Mouse (Mus musculus): ENCODE results near the gene Rrp36. TPM values are rescaled to one million over a fixed set of nuclear protein-coding genes. Genes with fewer than 3 reads are reported as not detected.

The Rrp36 gene
- total RNA-seq (2021), result 10 to 100 TPM; 14.9 to 15.7 TPM
- long read RNA-seq, experiment 1, transcript Rrp36-201 (7 exons, 1,195 nt), result major isoform, 18 of 22 reads
- long read RNA-seq, experiment 1, partial matches to known transcripts, result 0 of 22 reads
- long read RNA-seq, experiment 1, other reads (novel, unspliced or antisense), result 3 of 22 reads
- long read RNA-seq, experiment 2, transcript Rrp36-201 (7 exons, 1,195 nt), result major isoform, 7 of 16 reads
- long read RNA-seq, experiment 2, partial matches to known transcripts, result 1 of 16 reads
- long read RNA-seq, experiment 2, other reads (novel, unspliced or antisense), result 7 of 16 reads

- peak; percentile 85 to 88 for DNase-seq (ENCODE audit: extremely low spot score in 1 of 2, low spot score in 2 of 2)
- peak within 1 kb of the TSS; percentile 79 for H3K27ac ChIP-seq
- TF ChIP-seq CTCF (IDR thresholded peaks at IDR 0.05), result no peak
- intact Hi-C loops (cut with DNase I), result loop anchor here (2.0 kb wide), 1 partner anchor 23 kb away; the partner anchor contains the start of gene Cul7
- H3K4me3 ChIP-seq, result peak within 1 kb of the TSS; percentile 63
These were observed at the start of gene Rrp36 for GRCm38 (mm10) chr17:46673850-46674529. TSS of gene Rrp36 (minus strand) at chr17:46674352.

GRCm38 (mm10) chr17:46721077-46721476 lies 46.9 kb upstream of the Rrp36 start:
- DNase-seq (ENCODE audit: extremely low spot score in 1 of 2, low spot score in 2 of 2), result no peak
- intact Hi-C loops (cut with DNase I), result no loop called here
- no peak overlapping the region for H3K27ac ChIP-seq
- H3K4me3 ChIP-seq, result no peak overlapping the region
- no peak for TF ChIP-seq CTCF (IDR thresholded peaks at IDR 0.05)

- H3K4me3 ChIP-seq, result no peak overlapping the region
- intact Hi-C loops (cut with DNase I), result no loop called here
- peak; percentile 51 for TF ChIP-seq CTCF (IDR thresholded peaks at IDR 0.05)
- no peak overlapping the region for H3K27ac ChIP-seq
- DNase-seq (ENCODE audit: extremely low spot score in 1 of 2, low spot score in 2 of 2), result no peak
These were observed 40.8 kb upstream of the Rrp36 start for GRCm38 (mm10) chr17:46714756-46715481.

DNA sequence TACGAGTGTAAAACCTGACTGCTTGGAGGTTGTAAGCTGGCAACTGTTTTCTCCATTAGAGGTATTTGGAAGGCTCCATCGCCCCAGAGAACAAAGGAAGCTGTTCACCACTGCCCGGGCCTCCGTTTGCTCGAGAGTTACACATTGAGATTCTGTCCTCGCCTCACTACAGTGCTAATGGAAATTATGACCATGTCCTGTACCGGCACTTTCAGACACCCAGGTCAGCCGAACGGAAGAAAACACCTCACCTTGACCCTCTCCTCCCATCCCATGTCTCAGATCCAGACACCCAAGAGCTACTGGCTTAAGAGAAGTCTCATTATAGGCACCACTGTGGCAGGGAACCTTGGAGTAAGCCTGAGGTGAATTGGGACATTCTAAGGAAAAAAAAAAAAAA lies 39.7 kb upstream of the Rrp36 start:
- no peak overlapping the region for H3K27ac ChIP-seq
- H3K4me3 ChIP-seq, result no peak overlapping the region
- intact Hi-C loops (cut with DNase I), result loop anchor here (2.0 kb wide), 1 partner anchor 69 kb away; no protein-coding TSS in a partner anchor
- TF ChIP-seq CTCF (IDR thresholded peaks at IDR 0.05), result no peak
- DNase-seq (ENCODE audit: extremely low spot score in 1 of 2, low spot score in 2 of 2), result no peak

GRCm38 (mm10) chr17:46712442-46712841 lies 38.3 kb upstream of the Rrp36 start:
- intact Hi-C loops (cut with DNase I), result loop anchor here (2.0 kb wide), 1 partner anchor 68 kb away; no protein-coding TSS in a partner anchor
- DNase-seq (ENCODE audit: extremely low spot score in 1 of 2, low spot score in 2 of 2), result no peak
- no peak overlapping the region for H3K27ac ChIP-seq
- no peak for TF ChIP-seq CTCF (IDR thresholded peaks at IDR 0.05)
- peak overlapping the region; percentile 85 for H3K4me3 ChIP-seq

DNA sequence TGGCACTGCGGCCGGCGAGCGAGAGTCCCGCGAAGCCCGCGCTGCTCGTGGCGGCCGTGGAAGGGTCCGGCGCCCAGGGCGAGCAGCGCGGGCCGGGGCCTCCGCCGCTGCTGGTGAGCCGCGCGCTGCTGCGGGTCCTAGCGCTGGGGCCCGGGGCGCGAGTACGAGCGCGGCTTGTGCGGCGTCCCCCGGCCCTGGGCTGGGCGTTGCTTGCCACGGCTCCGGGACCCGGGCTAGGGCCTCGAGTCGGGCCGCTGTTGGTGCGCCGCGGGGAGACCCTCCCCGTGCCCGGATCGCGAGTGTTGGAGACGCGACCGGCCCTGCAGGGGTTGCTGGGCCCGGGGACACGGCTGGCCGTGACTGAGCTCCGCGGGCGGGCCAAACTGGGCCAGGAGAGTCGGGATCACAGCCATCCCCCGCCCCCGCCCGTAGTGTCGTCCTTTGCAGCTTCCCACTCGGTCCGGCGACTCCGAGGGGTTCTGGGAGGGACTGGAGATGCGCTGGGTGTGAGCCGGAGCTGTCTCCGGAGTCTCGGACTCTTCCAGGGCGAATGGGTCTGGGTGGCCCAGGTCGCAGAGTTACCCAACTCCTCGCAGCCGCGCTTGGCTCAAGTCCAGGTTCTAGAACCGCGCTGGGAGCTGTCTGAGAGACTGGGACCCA lies 37.6 kb upstream of the Rrp36 start:
- no peak for TF ChIP-seq CTCF (IDR thresholded peaks at IDR 0.05)
- Histone ChIP-seq H3K27ac (peak overlapping the region; percentile 86), H3K4me3 (peak overlapping the region; percentile 85)
- intact Hi-C loops (cut with DNase I), result loop anchor here (1.0 to 2.0 kb wide), 2 partner anchors 31 to 67 kb away; partner anchors contain the start of gene Klhdc3
- no peak for DNase-seq (ENCODE audit: extremely low spot score in 1 of 2, low spot score in 2 of 2)

- intact Hi-C loops (cut with DNase I), result loop anchor here (1.0 kb wide), 1 partner anchor 31 kb away; the partner anchor contains the start of gene Klhdc3
- TF ChIP-seq CTCF (IDR thresholded peaks at IDR 0.05), result no peak
- H3K4me3 ChIP-seq, result peak within 1 kb of the TSS; percentile 85
- H3K27ac ChIP-seq, result peak within 1 kb of the TSS; percentile 86
- peak; percentile 90 for DNase-seq (ENCODE audit: extremely low spot score in 1 of 2, low spot score in 2 of 2)
These were observed 36.9 kb upstream of the Rrp36 start, which contains the start of gene Pex6 for GRCm38 (mm10) chr17:46710959-46711597. TSS of gene Pex6 (plus strand) at chr17:46711463.

GRCm38 (mm10) chr17:46706375-46707089 lies 32.4 kb upstream of the Rrp36 start:
- intact Hi-C loops (cut with DNase I), result no loop called here
- H3K27ac ChIP-seq, result no peak overlapping the region
- no peak for TF ChIP-seq CTCF (IDR thresholded peaks at IDR 0.05)
- DNase-seq (ENCODE audit: extremely low spot score in 1 of 2, low spot score in 2 of 2), result no peak
- no peak overlapping the region for H3K4me3 ChIP-seq

DNA sequence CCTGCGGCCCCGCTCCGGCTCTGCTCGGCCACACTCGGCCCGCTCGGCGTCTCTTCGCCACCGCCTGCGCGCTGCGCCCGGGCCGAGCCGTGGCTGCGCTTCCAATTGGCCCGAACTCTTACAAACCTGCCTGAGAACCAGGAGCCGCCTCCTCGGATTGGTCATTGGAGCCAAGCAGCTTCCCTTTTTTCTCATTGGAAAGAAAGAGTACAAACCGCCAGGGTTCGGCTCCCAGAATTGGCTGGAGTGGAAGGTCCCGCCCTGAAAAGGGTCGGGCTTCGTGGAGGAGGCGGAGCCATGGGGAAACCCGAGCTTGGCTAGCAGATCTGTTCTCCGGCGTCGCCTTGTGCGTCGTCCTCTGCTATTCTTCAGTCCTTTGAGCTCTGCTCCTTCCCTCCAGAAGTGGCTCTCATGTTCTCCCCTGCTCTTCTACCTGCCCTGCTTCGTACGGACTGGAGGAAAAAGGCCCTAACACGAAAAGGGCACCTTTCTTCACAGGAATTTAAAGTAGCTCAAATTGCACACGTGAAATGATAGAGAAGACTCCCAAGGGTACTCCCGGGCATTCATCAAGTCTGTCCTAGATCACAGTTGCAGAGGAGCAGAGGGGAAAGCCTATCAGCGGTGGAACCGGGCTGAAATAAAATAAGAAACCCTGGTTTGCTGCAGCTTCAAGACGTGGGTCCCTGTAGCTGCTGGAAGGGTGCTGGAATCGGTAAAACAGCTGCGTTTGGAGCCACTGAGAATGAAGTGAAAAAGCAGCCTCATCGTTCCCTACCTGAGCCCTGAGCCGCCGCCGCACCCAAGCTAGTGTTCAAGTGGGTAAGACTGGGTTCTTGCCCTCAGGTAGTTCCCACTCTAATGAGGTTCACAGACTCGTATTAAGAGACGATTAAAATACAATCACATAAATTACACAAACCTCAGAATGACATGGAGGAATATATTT lies 31.0 kb upstream of the Rrp36 start, which contains the start of gene Ppp2r5d:
Ppp2r5d (minus strand) TSS at position 225 of the 949 bp plus-strand sequence.
- DNase-seq (ENCODE audit: extremely low spot score in 1 of 2, low spot score in 2 of 2), result peak; percentile 93 to 96
- Histone ChIP-seq H3K27ac (peak within 1 kb of the TSS; percentile 87), H3K4me3 (peak within 1 kb of the TSS; percentile 88)
- intact Hi-C loops (cut with DNase I), result loop anchor here (2.0 to 5.0 kb wide), 2 partner anchors 24 to 153 kb away; partner anchors contain the start of gene Klhdc3
- TF ChIP-seq CTCF (IDR thresholded peaks at IDR 0.05), result no peak; the same call in 1 of the 2 replicates
